Mouse (Mus musculus) testis, adult 2 months (tissue): ENCODE data around the gene Sh2b2.

Experiments used
- CTCF ChIP-seq: fragments of 200-500 bp; IDR thresholded peaks from 2 replicates; pipeline ENCODE4 v1.5.1; 2012; ENCODE audit warnings: low read depth, mild to moderate bottlenecking, inconsistent platforms, low read length, moderate library complexity; ENCODE audit not compliant: control insufficient read depth, insufficient read depth, insufficient replicate concordance
- POLR2A ChIP-seq: fragments of 200-500 bp; IDR thresholded peaks from 2 replicates; pipeline ENCODE4 v1.6.1; 2012; ENCODE audit warnings: low read depth, mild to moderate bottlenecking, inconsistent platforms, low read length, moderate library complexity; ENCODE audit not compliant: control insufficient read depth

- TF ChIP-seq CTCF: peak; percentile 53; the same call in 1 of the 2 replicates
- no peak for TF ChIP-seq POLR2A
These were observed 4.6 kb upstream of the Sh2b2 start for GRCm38 (mm10) chr5:136251004-136251403.
